Mouse (Mus musculus): ENCODE measurements around the gene Dazap1. TPM values are rescaled to one million over a fixed set of nuclear protein-coding genes. Genes with fewer than 3 reads are reported as not detected.
A peak's percentile ranks its signal among the peaks of the same experiment; 100 is the strongest.

Gene Dazap1
- polyA plus RNA-seq, 1 experiment from 2014 or later = 64.9 TPM

DNA sequence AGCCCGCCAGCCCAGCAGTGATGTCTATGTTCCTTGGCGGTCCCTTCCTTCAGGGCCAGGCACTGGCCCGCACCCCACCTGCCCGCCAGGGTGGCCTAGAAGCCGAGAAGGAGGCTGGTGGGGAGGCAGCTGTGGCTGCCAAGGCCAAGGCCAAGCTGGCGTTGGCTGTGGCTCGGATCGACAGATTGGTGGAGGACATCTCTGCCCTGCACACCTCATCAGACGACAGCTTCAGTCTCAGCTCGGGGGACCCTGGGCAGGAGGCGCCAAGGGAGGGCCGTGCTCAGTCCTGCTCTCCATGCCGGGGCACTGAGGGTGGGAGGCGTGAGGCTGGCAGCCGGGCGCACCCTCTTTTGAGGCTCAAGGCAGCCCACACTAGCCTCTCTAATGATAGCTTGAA is 50.3 kb downstream of the Dazap1 start:
- 91% methylated on average over 15 of the region's 16 CpGs for WGBS
- Histone ChIP-seq H3K27ac (no peak overlapping the region), H3K9me3 (replicated peaks) (no peaks in the 10 kb centered on the region), H3K27me3 (0 out of 2 replicates have a peak, but pooled peaks cover 3% of the 10 kb centered on the region), H3K36me3 (ENCODE audit: poor library complexity, severe bottlenecking) (peaks cover 100% of the 10 kb centered on the region), H3K4me2 (no peak overlapping the region), H3K4me3 (no peak overlapping the region), H3K9ac (no peak overlapping the region), H3K4me1 (peaks cover 39% of the 10 kb centered on the region)
- no peak for ATAC-seq

DNA sequence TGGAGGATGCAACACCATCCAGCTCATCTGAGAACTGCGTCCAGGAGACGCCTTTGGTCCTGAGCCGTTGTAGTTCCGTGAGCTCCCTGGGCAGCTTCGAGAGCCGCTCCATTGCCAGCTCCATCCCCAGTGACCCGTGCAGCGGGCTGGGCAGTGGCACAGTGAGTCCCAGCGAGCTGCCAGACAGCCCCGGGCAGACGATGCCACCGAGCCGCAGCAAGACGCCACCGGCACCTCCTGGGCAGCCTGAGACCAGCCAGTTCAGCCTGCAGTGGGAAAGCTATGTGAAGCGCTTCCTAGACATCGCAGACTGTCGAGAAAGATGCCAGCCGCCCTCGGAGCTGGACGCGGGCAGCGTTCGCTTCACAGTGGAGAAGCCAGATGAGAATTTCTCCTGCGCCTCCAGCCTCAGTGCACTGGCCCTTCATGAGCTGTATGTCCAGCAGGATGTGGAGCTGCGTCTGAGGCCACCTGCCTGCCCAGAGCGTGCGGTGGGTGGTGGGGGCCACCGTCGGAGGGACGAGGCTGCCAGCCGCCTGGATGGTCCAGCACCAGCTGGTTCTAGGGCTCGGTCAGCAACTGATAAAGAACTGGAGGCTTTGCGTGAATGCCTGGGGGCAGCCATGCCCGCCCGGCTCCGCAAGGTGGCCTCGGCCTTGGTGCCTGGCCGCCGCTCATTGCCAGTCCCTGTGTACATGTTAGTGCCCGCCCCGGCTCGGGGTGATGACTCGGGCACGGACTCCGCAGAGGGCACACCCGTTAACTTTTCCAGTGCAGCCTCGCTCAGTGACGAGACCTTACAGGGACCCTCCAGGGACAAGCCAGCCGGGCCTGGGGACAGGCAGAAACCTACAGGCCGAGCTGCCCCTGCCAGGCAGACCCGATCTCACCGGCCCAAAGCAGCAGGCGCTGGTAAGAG is 51.6 kb downstream of the Dazap1 start:
- 0 out of 2 replicates have a peak, but pooled peaks cover 3% of the 10 kb centered on the region for H3K27me3 ChIP-seq
- peaks cover 50% of the 10 kb centered on the region for H3K4me1 ChIP-seq
- ATAC-seq = no peak
- peaks cover 100% of the 10 kb centered on the region for H3K36me3 ChIP-seq (ENCODE audit: poor library complexity, severe bottlenecking)
- no peak overlapping the region for H3K4me2 ChIP-seq
- H3K9ac ChIP-seq = no peak overlapping the region
- WGBS = 79% methylated on average over 54 of the region's 54 CpGs
- H3K9me3 ChIP-seq (replicated peaks) = no peaks in the 10 kb centered on the region
- H3K4me3 ChIP-seq = no peak overlapping the region
- H3K27ac ChIP-seq = no peak overlapping the region

GRCm38 (mm10) chr10:80313627-80314201 is 52.4 kb downstream of the Dazap1 start:
- Histone ChIP-seq H3K9ac (no peak overlapping the region), H3K4me2 (no peak overlapping the region), H3K4me3 (no peak overlapping the region), H3K27me3 (0 out of 2 replicates have a peak, but pooled peaks cover 3% of the 10 kb centered on the region), H3K9me3 (replicated peaks) (no peaks in the 10 kb centered on the region), H3K4me1 (peaks cover 54% of the 10 kb centered on the region), H3K36me3 (ENCODE audit: poor library complexity, severe bottlenecking) (peaks cover 100% of the 10 kb centered on the region), H3K27ac (no peak overlapping the region)
- 71% methylated on average over 20 of the region's 20 CpGs for WGBS
- ATAC-seq = no peak

DNA sequence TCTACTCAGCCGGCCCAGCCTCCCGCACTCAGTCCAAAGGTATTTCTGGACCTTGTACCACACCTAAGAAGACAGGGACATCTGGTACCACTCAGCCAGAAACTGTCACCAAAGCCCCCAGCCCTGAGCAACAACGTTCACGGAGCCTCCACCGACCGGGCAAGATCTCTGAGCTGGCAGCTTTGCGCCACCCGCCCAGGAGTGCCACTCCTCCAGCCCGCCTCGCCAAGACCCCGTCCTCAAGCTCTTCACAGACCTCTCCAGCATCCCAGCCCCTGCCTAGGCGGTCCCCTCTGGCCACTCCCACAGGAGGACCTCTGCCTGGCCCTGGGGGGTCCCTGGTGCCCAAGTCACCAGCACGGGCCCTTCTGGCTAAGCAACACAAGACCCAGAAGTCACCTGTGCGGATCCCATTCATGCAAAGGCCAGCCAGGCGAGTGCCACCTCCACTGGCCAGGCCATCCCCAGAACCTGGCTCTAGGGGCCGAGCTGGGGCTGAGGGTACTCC is 53.3 kb downstream of the Dazap1 start:
- H3K4me2 ChIP-seq = no peak overlapping the region
- no peak overlapping the region for H3K27ac ChIP-seq
- no peak for ATAC-seq
- no peaks in the 10 kb centered on the region for H3K9me3 ChIP-seq (replicated peaks)
- H3K9ac ChIP-seq = no peak overlapping the region
- H3K4me1 ChIP-seq = peaks cover 63% of the 10 kb centered on the region
- WGBS = 59% methylated on average over 15 of the region's 16 CpGs
- 0 out of 2 replicates have a peak, but pooled peaks cover 3% of the 10 kb centered on the region for H3K27me3 ChIP-seq
- no peak overlapping the region for H3K4me3 ChIP-seq
- peaks cover 94% of the 10 kb centered on the region for H3K36me3 ChIP-seq (ENCODE audit: poor library complexity, severe bottlenecking)

DNA sequence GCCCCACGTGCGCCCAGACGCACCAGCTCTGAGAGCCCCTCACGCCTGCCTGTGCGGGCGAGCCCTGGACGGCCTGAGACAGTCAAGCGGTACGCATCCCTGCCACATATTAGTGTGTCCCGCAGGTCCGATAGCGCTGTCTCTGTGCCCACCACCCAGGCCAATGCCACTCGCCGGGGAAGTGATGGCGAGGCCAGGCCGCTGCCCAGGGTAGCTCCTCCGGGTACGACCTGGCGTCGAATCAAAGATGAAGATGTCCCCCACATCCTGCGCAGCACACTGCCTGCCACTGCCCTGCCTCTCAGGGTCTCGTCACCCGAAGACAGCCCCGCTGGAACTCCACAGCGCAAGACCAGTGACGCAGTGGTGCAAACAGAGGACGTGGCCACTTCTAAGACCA is 54.0 kb downstream of the Dazap1 start:
- Histone ChIP-seq H3K9me3 (replicated peaks) (no peaks in the 10 kb centered on the region), H3K9ac (0 out of 2 replicates have a peak overlapping the region, but pooled peaks have one; percentile 46), H3K4me3 (no peak overlapping the region), H3K27ac (no peak overlapping the region), H3K4me2 (no peak overlapping the region), H3K27me3 (0 out of 2 replicates have a peak, but pooled peaks cover 3% of the 10 kb centered on the region), H3K4me1 (peaks cover 68% of the 10 kb centered on the region), H3K36me3 (ENCODE audit: poor library complexity, severe bottlenecking) (peaks cover 86% of the 10 kb centered on the region)
- ATAC-seq = no peak
- WGBS = 63% methylated on average over 27 of the region's 27 CpGs

GRCm38 (mm10) chr10:80316359-80316781 is 55.1 kb downstream of the Dazap1 start:
- Histone ChIP-seq H3K36me3 (ENCODE audit: poor library complexity, severe bottlenecking) (peaks cover 75% of the 10 kb centered on the region), H3K4me1 (peaks cover 71% of the 10 kb centered on the region), H3K27ac (peak overlapping the region; percentile 52), H3K4me2 (peak overlapping the region; percentile 22; the same call in 1 of the 2 replicates), H3K4me3 (no peak overlapping the region), H3K9ac (peak overlapping the region; percentile 46; the same call in 1 of the 2 replicates), H3K27me3 (0 out of 2 replicates have a peak, but pooled peaks cover 3% of the 10 kb centered on the region), H3K9me3 (replicated peaks) (no peaks in the 10 kb centered on the region)
- ATAC-seq = peak; percentile 48
- 28% methylated on average over 11 of the region's 11 CpGs for WGBS

DNA sequence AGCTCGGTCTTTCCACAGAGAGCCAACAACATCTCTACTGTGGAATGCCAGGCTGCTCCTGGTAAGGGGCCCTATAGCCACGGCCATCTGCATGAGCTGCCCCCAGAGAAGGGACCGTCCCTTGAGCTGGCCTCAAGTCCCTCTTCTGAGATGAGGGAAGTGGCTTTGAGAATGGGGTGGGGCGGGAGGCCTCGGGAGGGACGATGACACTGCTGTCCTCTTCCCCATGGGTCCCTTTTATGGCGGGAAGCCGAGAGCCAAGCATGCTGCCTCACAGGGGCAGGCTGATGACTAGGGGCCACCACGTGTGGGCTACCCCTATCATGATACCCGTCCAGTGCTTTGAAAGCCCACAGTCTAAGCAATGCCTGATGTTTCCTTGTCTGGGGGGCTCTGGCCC is 55.7 kb downstream of the Dazap1 start:
- H3K27me3 ChIP-seq = 0 out of 2 replicates have a peak, but pooled peaks cover 3% of the 10 kb centered on the region
- H3K4me1 ChIP-seq = peaks cover 71% of the 10 kb centered on the region
- no peak for ATAC-seq
- H3K9me3 ChIP-seq (replicated peaks) = no peaks in the 10 kb centered on the region
- no peak overlapping the region for H3K4me3 ChIP-seq
- peak overlapping the region; percentile 22; the same call in 1 of the 2 replicates for H3K4me2 ChIP-seq
- H3K27ac ChIP-seq = peak overlapping the region; percentile 52; the same call in 1 of the 2 replicates
- 68% methylated on average over 9 of the region's 10 CpGs for WGBS
- no peak overlapping the region for H3K9ac ChIP-seq
- peaks cover 69% of the 10 kb centered on the region for H3K36me3 ChIP-seq (ENCODE audit: poor library complexity, severe bottlenecking)

- Histone ChIP-seq H3K4me3 (peak within 1 kb of the TSS; percentile 79), H3K27ac (peak within 1 kb of the TSS; percentile 41; the same call in 1 of the 2 replicates), H3K27me3 (0 out of 2 replicates have a peak, but pooled peaks cover 3% of the 10 kb centered on the region), H3K4me1 (peaks cover 59% of the 10 kb centered on the region), H3K4me2 (peak within 1 kb of the TSS; percentile 94), H3K36me3 (ENCODE audit: poor library complexity, severe bottlenecking) (peaks cover 36% of the 10 kb centered on the region), H3K9me3 (replicated peaks) (no peaks in the 10 kb centered on the region), H3K9ac (peak within 1 kb of the TSS; percentile 82)
- peak; percentile 71 for ATAC-seq
- WGBS = under 1% methylated on average over 34 of the region's 34 CpGs
Measured at GRCm38 (mm10) chr10:80320340-80320760, 59.1 kb downstream of the Dazap1 start, which contains the start of gene 2310011J03Rik. Gene 2310011J03Rik, minus strand, starts transcription at chr10:80320537.

- no peak overlapping the region for H3K9ac ChIP-seq
- H3K4me1 ChIP-seq = peaks cover 51% of the 10 kb centered on the region
- 0 out of 2 replicates have a peak, but pooled peaks cover 3% of the 10 kb centered on the region for H3K27me3 ChIP-seq
- 81% methylated on average over 6 of the region's 6 CpGs for WGBS
- no peak for ATAC-seq
- no peak overlapping the region for H3K4me3 ChIP-seq
- no peak overlapping the region for H3K4me2 ChIP-seq
- H3K9me3 ChIP-seq (replicated peaks) = no peaks in the 10 kb centered on the region
- H3K36me3 ChIP-seq (ENCODE audit: poor library complexity, severe bottlenecking) = peaks cover 28% of the 10 kb centered on the region
- H3K27ac ChIP-seq = no peak overlapping the region; the same call in 1 of the 2 replicates
Measured at GRCm38 (mm10) chr10:80321014-80321669, 59.9 kb downstream of the Dazap1 start.

DNA sequence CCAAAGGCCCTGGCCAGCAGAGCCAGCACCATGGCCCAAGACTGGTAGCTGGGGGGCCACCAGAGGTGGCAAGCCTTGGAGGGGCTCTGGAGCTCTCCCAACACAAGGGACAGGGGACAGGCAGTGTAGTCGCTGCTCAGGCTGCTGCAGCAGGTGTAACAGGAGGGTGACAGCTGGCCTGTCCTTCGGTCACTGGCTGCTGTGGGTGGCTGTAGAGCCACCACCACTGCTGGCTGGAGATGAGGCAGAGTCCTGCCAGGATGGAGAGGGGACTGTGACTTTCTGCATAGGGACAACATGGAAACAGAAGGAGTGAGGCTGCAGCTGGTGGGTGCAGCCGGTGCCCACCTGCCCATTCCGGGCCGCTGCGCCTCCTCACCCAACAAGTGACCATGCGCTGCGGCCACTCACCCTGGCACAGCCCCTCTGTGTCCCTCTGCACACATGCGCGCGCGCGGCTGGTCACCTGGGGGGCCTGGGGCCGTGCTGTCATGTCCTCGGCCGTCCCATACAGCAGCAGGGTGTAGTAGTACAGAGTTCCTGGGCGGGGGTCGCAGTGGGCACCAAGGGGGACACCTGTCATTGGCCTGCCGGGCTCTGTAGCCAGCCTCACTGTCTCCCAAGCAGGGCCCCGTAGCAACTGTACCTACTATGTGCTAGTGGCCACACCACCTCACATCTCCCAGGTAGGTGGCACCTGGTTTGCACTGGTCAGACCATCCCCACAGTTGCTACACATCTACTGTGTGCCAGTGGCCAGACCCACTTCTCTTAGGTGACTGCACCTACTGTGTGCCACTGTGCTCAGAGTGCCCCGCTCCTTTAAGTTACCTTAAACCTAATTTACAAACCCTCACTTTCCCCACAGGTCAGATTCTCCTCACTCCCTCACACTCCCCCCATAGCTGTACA is 60.6 kb downstream of the Dazap1 start:
- H3K4me3 ChIP-seq = no peak overlapping the region

More for the DNA sequence above, 60.6 kb downstream of the Dazap1 start:
- H3K9me3 ChIP-seq (replicated peaks) = no peaks in the 10 kb centered on the region
- H3K27ac ChIP-seq = no peak overlapping the region; the same call in 1 of the 2 replicates
- H3K4me2 ChIP-seq = peak overlapping the region; percentile 88
- H3K4me1 ChIP-seq = peaks cover 43% of the 10 kb centered on the region
- H3K9ac ChIP-seq = no peak overlapping the region
- peaks cover 20% of the 10 kb centered on the region for H3K36me3 ChIP-seq (ENCODE audit: poor library complexity, severe bottlenecking)
- WGBS = 93% methylated on average over 20 of the region's 21 CpGs
- no peak for ATAC-seq
- H3K27me3 ChIP-seq = 0 out of 2 replicates have a peak, but pooled peaks cover 3% of the 10 kb centered on the region

All from forebrain, embryonic 13.5 days (tissue).